Mouse (Mus musculus): Measurements from ENCODE around the gene Gm20388. TPM values are rescaled to one million over a fixed set of nuclear protein-coding genes. Genes with fewer than 3 reads are reported as not detected.

Gm20388 gene
- polyA plus RNA-seq, 1 experiment from 2014 or later, result 2.5 TPM

DNA sequence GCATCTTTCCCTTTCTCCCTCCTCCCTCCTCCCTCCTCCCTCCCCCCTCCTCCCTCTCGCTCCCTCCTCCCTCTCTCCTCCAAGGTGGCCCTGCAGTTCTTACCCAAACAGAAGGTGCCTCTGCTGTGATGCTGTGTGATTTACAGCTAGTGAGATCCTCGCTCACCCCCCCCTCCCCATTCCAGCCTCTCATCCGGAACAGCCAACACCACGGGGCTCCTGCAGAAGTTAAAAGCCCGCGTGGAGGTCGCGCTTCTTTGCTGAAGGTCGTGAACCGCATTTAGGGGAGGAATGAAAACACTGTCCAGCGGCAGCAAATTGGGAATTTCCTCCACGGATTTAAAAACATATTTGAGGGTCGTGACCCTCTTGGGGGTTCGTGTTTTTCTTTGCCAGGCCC, 937.1 kb downstream of the Gm20388 start:
- WGBS, result 5% methylated on average over 13 of the region's 14 CpGs
- DNase-seq (ENCODE audit: low spot score), result peak; percentile 47
- peak overlapping the region; percentile 26; the same call in 1 of the 2 replicates for H3K4me3 ChIP-seq
- no peaks in the 10 kb centered on the region for H3K9me3 ChIP-seq (replicated peaks)
- H3K36me3 ChIP-seq, result no peaks in the 10 kb centered on the region
- peak overlapping the region; percentile 26; the same call in 1 of the 2 replicates for H3K27ac ChIP-seq
- H3K27me3 ChIP-seq (ENCODE audit: low read depth, poor library complexity, severe bottlenecking), result peaks cover 99% of the 10 kb centered on the region
- H3K4me1 ChIP-seq, result peaks cover 46% of the 10 kb centered on the region

DNA sequence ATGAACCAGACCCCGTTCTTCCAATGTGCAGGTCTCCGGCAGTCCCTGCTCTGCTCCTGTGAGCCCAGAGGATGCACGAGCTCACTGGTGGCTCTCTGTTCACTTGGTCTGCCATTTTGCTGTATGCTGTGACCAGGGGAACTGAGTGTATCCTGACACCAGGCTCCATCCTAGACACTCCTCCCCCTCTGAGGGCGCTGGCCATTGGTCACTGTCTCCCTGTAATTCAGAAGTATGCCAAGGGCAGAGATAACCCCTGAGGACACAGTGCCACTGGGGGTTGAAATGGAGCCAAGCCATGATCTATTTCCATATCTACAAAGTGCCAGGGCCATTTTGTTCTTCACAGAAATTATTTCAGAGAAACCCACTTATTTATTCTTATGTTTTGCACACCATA, 937.8 kb downstream of the Gm20388 start:
- WGBS, result 62% methylated on average over 4 of the region's 4 CpGs
- H3K27me3 ChIP-seq (ENCODE audit: low read depth, poor library complexity, severe bottlenecking), result peaks cover 99% of the 10 kb centered on the region

DNA sequence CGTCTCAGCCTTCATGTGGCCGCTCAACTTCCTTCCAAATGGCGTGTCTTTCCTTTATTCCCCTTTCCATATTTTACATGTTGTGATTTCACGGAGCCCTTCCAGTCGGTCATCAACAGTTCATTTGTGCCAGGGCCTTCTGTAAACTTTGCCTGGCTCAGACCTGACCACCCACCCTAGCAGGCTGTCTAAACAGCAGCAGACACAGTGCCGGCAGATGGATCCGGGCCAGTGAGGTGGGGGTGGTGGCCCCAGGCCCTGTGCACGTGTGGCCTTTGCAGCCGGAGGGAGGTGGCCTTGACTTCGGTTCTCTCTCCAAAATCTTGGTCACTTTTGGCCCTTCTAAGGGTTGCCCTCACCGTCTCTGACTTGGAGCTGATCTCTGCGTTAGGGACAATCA, 940.8 kb downstream of the Gm20388 start:
- H3K27me3 ChIP-seq (ENCODE audit: low read depth, poor library complexity, severe bottlenecking), result peaks cover 96% of the 10 kb centered on the region
- H3K4me3 ChIP-seq, result no peak overlapping the region
- H3K4me1 ChIP-seq, result peaks cover 20% of the 10 kb centered on the region
- no peak for DNase-seq (ENCODE audit: low spot score)
- H3K27ac ChIP-seq, result no peak overlapping the region
- 89% methylated on average over 12 of the region's 12 CpGs for WGBS
- H3K9me3 ChIP-seq (replicated peaks), result no peaks in the 10 kb centered on the region
- H3K36me3 ChIP-seq, result no peaks in the 10 kb centered on the region

More for the DNA sequence above, 937.8 kb downstream of the Gm20388 start:
- H3K4me1 ChIP-seq, result peaks cover 39% of the 10 kb centered on the region
- no peaks in the 10 kb centered on the region for H3K9me3 ChIP-seq (replicated peaks)
- H3K36me3 ChIP-seq, result no peaks in the 10 kb centered on the region
- H3K4me3 ChIP-seq, result no peak overlapping the region
- H3K27ac ChIP-seq, result no peak overlapping the region; the same call in 1 of the 2 replicates
- no peak for DNase-seq (ENCODE audit: low spot score)

DNA sequence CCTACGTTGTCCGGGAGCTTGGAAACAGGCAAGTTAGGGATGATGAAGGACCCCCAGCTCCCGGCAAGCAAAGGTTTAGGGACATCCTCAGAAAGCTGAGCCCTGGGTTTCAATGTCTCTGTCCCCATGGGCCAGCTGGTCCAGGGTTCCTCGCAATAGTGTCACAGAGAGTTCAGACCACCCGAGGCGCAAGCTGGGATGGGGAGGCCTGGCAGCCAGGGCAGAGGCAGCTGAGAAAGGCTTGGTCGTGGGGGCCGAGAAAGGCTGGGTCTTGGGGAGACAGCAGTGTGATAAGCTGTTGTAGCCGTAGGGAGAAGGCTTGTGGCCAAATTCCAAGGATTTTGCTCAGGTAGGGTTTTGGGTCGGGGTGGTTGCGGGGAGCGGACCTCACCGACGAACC, 949.2 kb downstream of the Gm20388 start:
- Histone ChIP-seq H3K4me3 (no peak overlapping the region), H3K27me3 (ENCODE audit: low read depth, poor library complexity, severe bottlenecking) (peaks cover 88% of the 10 kb centered on the region), H3K4me1 (peaks cover 15% of the 10 kb centered on the region), H3K36me3 (no peaks in the 10 kb centered on the region), H3K9me3 (replicated peaks) (no peaks in the 10 kb centered on the region), H3K27ac (no peak overlapping the region)
- no peak for DNase-seq (ENCODE audit: low spot score)
- WGBS, result 78% methylated on average over 14 of the region's 14 CpGs

DNA sequence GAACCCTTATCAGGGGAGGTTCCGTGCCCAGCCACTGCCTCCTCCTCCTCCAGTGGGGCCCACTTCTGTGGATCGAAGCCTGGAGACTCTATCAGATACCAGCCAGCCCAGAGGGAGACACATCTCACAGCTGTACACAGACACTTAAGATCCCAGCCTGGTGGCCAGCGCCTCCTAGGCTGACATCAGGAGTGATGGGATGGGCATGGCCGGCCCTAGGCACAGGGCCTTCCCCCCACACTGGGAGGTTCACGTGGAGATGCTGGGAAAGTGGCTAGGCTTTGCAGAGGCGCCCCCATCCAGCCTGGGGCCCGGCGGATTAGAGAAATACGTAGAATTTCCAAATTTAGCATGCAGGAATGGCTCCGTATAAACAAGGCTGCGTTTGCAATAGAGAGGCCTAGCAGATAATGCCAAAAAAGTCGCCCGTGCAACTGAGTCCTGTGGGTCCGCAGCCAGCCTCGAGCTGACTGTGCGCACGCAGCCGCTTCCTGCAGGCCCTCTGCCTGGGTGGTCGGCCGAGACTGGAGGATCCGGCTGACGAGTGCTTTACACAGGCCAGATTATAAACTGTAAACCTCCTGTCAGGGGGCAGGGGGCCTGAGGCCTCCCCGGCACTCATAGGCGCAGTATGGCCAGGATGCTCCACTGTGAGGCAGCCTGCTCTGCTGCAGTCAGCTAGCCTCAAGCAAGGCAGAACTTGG, 949.9 kb downstream of the Gm20388 start:
- Histone ChIP-seq H3K9me3 (replicated peaks) (no peaks in the 10 kb centered on the region), H3K4me3 (no peak overlapping the region), H3K36me3 (no peaks in the 10 kb centered on the region), H3K4me1 (peaks cover 15% of the 10 kb centered on the region), H3K27me3 (ENCODE audit: low read depth, poor library complexity, severe bottlenecking) (peaks cover 88% of the 10 kb centered on the region), H3K27ac (peak overlapping the region; percentile 14; the same call in 1 of the 2 replicates)
- WGBS, result 42% methylated on average over 24 of the region's 24 CpGs
- no peak for DNase-seq (ENCODE audit: low spot score)

DNA sequence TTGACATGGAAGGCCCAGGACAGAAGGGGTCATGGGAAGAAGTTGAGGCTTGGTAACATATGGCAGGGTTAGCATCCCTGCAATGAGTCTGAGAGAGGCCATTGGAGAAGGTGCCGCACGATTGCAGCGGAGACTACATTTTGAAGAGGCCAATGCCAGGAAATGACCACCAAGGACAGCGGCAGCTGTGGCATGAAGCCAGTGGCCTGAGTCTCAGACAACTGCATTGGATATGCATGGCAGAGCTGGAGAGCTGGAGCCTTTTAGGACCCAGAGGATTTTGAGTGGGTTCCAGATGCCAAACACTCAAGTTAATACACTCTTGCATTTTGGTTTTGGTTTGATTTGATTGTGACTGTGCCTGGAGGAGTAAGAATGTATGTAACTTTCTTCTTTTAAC, 953.0 kb downstream of the Gm20388 start:
- no peak for DNase-seq (ENCODE audit: low spot score)
- Histone ChIP-seq H3K27me3 (ENCODE audit: low read depth, poor library complexity, severe bottlenecking) (peaks cover 80% of the 10 kb centered on the region), H3K4me1 (peaks cover 31% of the 10 kb centered on the region), H3K4me3 (no peak overlapping the region), H3K36me3 (no peaks in the 10 kb centered on the region), H3K9me3 (replicated peaks) (no peaks in the 10 kb centered on the region), H3K27ac (no peak overlapping the region)
- WGBS, result 88% methylated on average over 4 of the region's 4 CpGs

DNA sequence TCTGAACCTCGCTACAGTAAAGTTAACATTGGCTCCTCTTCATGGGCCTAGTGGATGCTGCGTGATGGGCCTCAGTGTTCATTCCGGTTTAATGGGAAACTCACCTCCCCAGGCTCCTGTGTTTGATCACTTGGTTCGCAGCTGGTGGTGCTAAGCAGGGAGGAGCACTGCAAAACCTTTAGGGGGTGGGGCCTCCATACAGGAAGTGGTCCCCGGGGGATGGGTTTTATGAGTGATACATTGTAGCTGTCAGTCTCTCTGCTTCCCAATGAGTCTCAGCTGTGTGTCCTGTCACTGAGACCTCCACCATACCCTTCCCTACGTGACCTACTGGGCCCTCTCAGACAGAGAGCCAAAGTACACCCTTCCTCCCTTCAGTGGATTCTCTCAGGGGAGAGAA, 956.7 kb downstream of the Gm20388 start:
- Histone ChIP-seq H3K9me3 (replicated peaks) (no peaks in the 10 kb centered on the region), H3K36me3 (no peaks in the 10 kb centered on the region), H3K4me1 (peaks cover 24% of the 10 kb centered on the region), H3K27me3 (ENCODE audit: low read depth, poor library complexity, severe bottlenecking) (peaks cover 54% of the 10 kb centered on the region), H3K4me3 (no peak overlapping the region), H3K27ac (no peak overlapping the region)
- DNase-seq (ENCODE audit: low spot score), result no peak
- 63% methylated on average over 6 of the region's 6 CpGs for WGBS

DNA sequence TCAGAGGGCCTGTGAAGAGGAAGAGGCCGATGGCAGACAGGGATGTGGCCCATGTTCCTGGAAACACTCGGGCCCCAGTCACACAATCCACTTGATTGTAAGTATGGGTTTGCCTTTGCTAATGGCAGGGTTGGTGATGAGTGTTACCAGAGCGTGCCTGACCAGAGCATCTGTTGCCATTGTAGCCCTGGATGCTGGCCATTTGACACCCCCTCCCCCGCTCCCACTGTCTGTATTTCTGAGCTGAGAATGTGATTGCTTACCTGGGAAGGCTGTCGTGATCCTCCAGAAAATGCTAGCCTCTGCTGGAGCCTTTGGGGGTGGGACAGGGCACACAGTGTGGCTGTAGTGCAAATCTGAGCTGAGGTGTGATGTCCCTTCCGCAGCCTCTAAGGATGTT, 962.0 kb downstream of the Gm20388 start:
- DNase-seq (ENCODE audit: low spot score), result no peak
- no peak overlapping the region for H3K27ac ChIP-seq
- H3K27me3 ChIP-seq (ENCODE audit: low read depth, poor library complexity, severe bottlenecking), result peaks cover 54% of the 10 kb centered on the region
- H3K9me3 ChIP-seq (replicated peaks), result no peaks in the 10 kb centered on the region
- H3K36me3 ChIP-seq, result no peaks in the 10 kb centered on the region
- peaks cover 12% of the 10 kb centered on the region for H3K4me1 ChIP-seq
- 79% methylated on average over 6 of the region's 6 CpGs for WGBS
- H3K4me3 ChIP-seq, result no peak overlapping the region

DNA sequence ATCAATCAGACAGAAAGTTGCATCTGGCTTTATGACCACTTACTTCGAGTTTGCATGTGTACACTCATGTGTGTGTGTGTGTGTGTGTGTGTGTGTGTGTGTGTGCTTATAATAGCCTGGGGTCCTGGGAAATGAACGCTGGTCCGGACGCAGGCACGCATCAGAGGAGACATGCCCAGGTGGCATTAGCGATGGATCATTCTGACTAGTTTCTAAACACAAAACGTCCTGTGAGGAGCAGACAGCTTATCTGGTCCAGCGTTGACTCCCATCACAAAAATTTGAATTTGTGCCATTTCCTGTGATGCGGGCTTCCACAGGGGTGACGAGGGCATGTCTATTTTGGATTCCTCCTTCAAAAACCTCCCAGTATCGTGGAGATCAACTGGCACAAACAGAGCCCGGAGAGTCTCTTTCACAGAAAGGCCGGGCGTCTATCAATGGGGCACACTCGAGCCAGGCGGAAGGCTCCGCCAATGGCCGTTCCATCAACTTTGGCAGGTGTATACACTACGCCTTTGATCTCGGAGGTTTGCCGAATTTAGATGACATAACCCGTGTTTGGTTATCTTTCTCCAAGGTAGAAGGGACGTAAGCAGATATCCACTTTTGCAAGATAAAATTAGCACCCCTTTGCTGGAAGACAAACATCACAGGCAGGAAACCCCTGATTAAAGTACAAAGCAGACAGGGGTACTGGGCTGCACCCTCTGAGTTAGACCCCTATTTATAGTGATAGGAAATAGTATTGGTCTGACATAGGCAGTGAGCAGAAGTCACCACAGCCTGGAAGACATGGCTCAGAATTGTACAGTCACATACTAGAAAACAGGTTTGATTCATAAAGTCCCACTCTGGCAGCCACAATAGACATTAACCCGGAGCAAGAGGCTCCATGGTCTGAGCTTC, 965.6 kb downstream of the Gm20388 start:
- peaks cover 83% of the 10 kb centered on the region for H3K27me3 ChIP-seq (ENCODE audit: low read depth, poor library complexity, severe bottlenecking)
- no peaks in the 10 kb centered on the region for H3K4me1 ChIP-seq
- WGBS, result 83% methylated on average over 24 of the region's 24 CpGs
- H3K27ac ChIP-seq, result no peak overlapping the region
- H3K4me3 ChIP-seq, result no peak overlapping the region
- no peaks in the 10 kb centered on the region for H3K9me3 ChIP-seq (replicated peaks)
- no peak for DNase-seq (ENCODE audit: low spot score)
- H3K36me3 ChIP-seq, result no peaks in the 10 kb centered on the region

DNA sequence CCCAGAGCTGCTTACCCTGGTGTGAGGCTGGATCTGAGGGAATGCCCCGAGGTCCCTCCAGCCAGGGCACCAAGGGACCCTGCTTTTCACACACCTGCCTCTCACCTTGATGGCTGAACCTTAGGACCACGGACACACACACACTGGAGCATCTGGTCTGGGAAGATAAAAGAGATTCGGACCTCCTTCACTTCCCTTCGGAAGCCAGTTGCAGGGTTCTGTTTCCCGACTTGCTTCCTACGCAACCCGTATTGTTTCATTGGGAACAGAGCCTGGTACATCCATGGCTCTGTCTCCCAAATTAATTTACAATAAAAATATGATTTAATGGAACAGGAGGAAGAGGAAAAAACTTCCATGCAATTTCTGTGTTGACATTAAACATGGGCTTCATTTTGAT, 966.4 kb downstream of the Gm20388 start:
- H3K27ac ChIP-seq, result no peak overlapping the region
- no peaks in the 10 kb centered on the region for H3K36me3 ChIP-seq
- no peaks in the 10 kb centered on the region for H3K9me3 ChIP-seq (replicated peaks)
- H3K4me3 ChIP-seq, result no peak overlapping the region
- peaks cover 91% of the 10 kb centered on the region for H3K27me3 ChIP-seq (ENCODE audit: low read depth, poor library complexity, severe bottlenecking)
- no peak for DNase-seq (ENCODE audit: low spot score)
- WGBS, result 83% methylated on average over 7 of the region's 7 CpGs
- no peaks in the 10 kb centered on the region for H3K4me1 ChIP-seq

DNA sequence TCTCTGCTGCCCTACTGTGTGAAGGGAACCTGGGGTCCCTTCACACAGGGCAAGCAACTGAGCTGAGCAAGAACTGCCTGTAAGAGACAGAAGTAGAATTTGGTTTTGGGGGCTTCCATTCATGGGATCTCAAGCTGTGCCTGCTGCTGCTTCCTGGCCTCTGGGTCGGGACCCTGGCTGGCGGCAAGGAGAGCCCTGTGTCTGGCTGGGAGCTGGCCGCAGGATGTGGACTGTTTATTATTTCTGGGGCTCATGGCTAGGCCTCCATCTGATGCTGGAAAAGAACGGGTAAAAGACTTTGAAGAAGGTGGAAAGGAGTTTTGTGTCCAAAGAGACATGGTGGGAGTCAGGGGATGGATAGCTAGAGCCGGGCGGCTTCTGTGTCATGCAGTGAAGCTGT, 969.3 kb downstream of the Gm20388 start:
- no peaks in the 10 kb centered on the region for H3K36me3 ChIP-seq
- WGBS, result 56% methylated on average over 6 of the region's 6 CpGs
- no peak overlapping the region for H3K4me3 ChIP-seq
- no peak overlapping the region for H3K27ac ChIP-seq
- H3K27me3 ChIP-seq (ENCODE audit: low read depth, poor library complexity, severe bottlenecking), result peaks cover 100% of the 10 kb centered on the region
- DNase-seq (ENCODE audit: low spot score), result no peak
- peaks cover 11% of the 10 kb centered on the region for H3K4me1 ChIP-seq
- H3K9me3 ChIP-seq (replicated peaks), result no peaks in the 10 kb centered on the region

DNA sequence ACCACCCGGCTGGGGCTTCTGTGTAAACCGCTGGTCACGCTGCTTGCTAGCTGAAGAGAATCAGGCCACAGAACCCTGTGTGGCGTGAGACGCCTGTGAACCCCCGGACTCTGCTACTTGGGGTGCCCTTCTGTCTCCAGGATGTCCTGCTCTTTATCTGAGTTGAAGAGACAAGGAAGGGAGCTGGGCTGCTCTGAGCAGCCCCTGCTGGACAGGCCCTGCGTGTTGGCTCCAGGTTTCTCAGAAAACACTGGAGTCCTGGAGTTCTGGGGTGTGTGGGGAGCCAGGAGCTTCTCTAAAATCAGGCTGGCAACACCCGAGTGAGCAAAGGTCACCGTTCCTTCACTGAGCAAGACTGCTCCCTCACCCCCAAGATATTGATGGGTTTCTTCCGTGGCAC, 971.0 kb downstream of the Gm20388 start:
- Histone ChIP-seq H3K4me1 (peaks cover 13% of the 10 kb centered on the region), H3K27me3 (ENCODE audit: low read depth, poor library complexity, severe bottlenecking) (peaks cover 100% of the 10 kb centered on the region), H3K27ac (no peak overlapping the region), H3K9me3 (replicated peaks) (no peaks in the 10 kb centered on the region), H3K4me3 (no peak overlapping the region), H3K36me3 (no peaks in the 10 kb centered on the region)
- no peak for DNase-seq (ENCODE audit: low spot score)
- 73% methylated on average over 10 of the region's 10 CpGs for WGBS

DNA sequence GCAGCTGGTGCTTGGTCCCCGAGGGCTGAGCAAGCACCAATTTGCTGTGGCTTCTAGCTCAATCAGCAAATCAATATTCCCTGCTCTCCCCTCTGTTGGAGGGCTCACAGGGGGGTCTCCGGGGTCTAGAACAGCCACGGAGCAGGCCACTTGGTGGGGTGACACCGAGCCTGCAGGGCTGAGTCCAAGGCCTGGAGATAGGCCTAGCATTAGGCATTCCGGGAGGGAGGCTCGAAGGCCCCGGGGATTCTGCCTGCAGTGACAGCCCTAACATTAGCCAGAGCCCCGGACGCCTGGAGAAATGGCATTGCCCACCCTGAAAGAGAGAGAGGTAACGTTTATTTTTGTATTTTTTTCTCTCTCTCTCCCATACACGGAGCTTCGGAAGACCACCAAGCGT, 972.0 kb downstream of the Gm20388 start:
- Histone ChIP-seq H3K27me3 (ENCODE audit: low read depth, poor library complexity, severe bottlenecking) (peaks cover 100% of the 10 kb centered on the region), H3K4me3 (no peak overlapping the region), H3K36me3 (no peaks in the 10 kb centered on the region), H3K9me3 (replicated peaks) (no peaks in the 10 kb centered on the region), H3K4me1 (peaks cover 17% of the 10 kb centered on the region), H3K27ac (no peak overlapping the region)
- DNase-seq (ENCODE audit: low spot score), result peak; percentile 55
- 11% methylated on average over 13 of the region's 13 CpGs for WGBS
